Mouse (Mus musculus) left cerebral cortex, adult 9 months (tissue): ENCODE results near the gene Nfe2.
"Not testable (repeated sequence)": the region's sequence is repeated elsewhere in the genome, so short reads cannot be mapped to it uniquely, and the experiment has no call there.

Experiments
- DNase-seq, 2 experiments: peaks; one replicate each; pipeline ENCODE4 v3.0.0; 2022; ENCODE audit warnings: low spot score in 2 of 2

Nfe2 gene

GRCm38 (mm10) chr15:103290843-103291242 is 32.6 kb upstream of the Nfe2 start:
- no peak for DNase-seq

- DNase-seq: no peak
These were observed 32.2 kb upstream of the Nfe2 start for GRCm38 (mm10) chr15:103290417-103290816.

GRCm38 (mm10) chr15:103289600-103289999 is 31.4 kb upstream of the Nfe2 start:
- DNase-seq: no peak

- no peak for DNase-seq
These were observed 27.7 kb upstream of the Nfe2 start for GRCm38 (mm10) chr15:103285778-103286417.

GRCm38 (mm10) chr15:103284647-103285046 is 26.4 kb upstream of the Nfe2 start:
- DNase-seq: no peak

GRCm38 (mm10) chr15:103284066-103284465 is 25.9 kb upstream of the Nfe2 start:
- no peak for DNase-seq

GRCm38 (mm10) chr15:103281465-103282205 is 23.4 kb upstream of the Nfe2 start:
- no peak for DNase-seq

GRCm38 (mm10) chr15:103280817-103281464 is 22.7 kb upstream of the Nfe2 start:
- DNase-seq: no peak

- no peak for DNase-seq
These were observed 21.5 kb upstream of the Nfe2 start for GRCm38 (mm10) chr15:103279750-103280149.

- DNase-seq: no peak
These were observed 19.7 kb upstream of the Nfe2 start for GRCm38 (mm10) chr15:103277949-103278348.

GRCm38 (mm10) chr15:103275943-103276342 is 17.7 kb upstream of the Nfe2 start:
- DNase-seq: not testable (repeated sequence)

- DNase-seq: peak; percentile 99
These were observed 14.4 kb upstream of the Nfe2 start, which contains the start of gene Copz1 for GRCm38 (mm10) chr15:103272419-103273279. Copz1 (plus strand) TSS chr15:103272714.

- no peak for DNase-seq
These were observed 10.7 kb upstream of the Nfe2 start for GRCm38 (mm10) chr15:103268903-103269302.

- no peak for DNase-seq
These were observed 6.6 kb upstream of the Nfe2 start for GRCm38 (mm10) chr15:103264794-103265193.

GRCm38 (mm10) chr15:103259989-103260388 is 1.8 kb upstream of the Nfe2 start:
- no peak for DNase-seq

GRCm38 (mm10) chr15:103259162-103259561 is 959 bp upstream of the Nfe2 start:
- DNase-seq: no peak

- no peak for DNase-seq
These were observed 1.8 kb downstream of the Nfe2 start for GRCm38 (mm10) chr15:103256210-103256986.

GRCm38 (mm10) chr15:103255169-103255568 is 3.0 kb downstream of the Nfe2 start:
- no peak for DNase-seq

- no peak for DNase-seq
These were observed 4.9 kb downstream of the Nfe2 start for GRCm38 (mm10) chr15:103253352-103253751.

- DNase-seq: no peak
These were observed 5.5 kb downstream of the Nfe2 start for GRCm38 (mm10) chr15:103252660-103253059.

- no peak for DNase-seq
These were observed 6.6 kb downstream of the Nfe2 start for GRCm38 (mm10) chr15:103251595-103251994.
